Mouse (Mus musculus): ENCODE measurements around the gene Ifnk. TPM values are rescaled to one million over a fixed set of nuclear protein-coding genes. Genes with fewer than 3 reads are reported as not detected.

Gene Ifnk
- not detected in 2 replicates for polyA plus RNA-seq (2012; rRNA removed; ENCODE audit: low replicate concordance)

DNA sequence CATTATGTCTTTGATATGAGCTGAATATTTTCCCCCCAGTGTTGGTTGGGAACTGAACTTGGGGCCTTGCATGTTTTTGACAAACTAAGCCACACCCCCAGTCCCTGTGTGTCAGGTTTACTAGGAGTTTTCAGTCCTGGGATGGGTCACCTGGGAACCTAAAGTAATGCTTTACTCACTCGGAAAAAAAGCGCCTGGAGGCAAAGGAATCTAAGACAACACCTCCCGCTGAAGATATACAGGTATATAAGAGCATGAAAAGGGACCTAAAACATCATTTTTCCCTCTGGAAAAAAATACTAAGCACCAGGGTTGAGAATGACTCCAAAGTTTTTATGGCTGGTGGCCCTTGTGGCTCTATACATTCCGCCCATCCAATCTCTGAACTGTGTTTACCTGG, at the start of gene Ifnk:
Ifnk (plus strand) TSS at position 301 of the 400 bp plus-strand sequence.

DNA sequence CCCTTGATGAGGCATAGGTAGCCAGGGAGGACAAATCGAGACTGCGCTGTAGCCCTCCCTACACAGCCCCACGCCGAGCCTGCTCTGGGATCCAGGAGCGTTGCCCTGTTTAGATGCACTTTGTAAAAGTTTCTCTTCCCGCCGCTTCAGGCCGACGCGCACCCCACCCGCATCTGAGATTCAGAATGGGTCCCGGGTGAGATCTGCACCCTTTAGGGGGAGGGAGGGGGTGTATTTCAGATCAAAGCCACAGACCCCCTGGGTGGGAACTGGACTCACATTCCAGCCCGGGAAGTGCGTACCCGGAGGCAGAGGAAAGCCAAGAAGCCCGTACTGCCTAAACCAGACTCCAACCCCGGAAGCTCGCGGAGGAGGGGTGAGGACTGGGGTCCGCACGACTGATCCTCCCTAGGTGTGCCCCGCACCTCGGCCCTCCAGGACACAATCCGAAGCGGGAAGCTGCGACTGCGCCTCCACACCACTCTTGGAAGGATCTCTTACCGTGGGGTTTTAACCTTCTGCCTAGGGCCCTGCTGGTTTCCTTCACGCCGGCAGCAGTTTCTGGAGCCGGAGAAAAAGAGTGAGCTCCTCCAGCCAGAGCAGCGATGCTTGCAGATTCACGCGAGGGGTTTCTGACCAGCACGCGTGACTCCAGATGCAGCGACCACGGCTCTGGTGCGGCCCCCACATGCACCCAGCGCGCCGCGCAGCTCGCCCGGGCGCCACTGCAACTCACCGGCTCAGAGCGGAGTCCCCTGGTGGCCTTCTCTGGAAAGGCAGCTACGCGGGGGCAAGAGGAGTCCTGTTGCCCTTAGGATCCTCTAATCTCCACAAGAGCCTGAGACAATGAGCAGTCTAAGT, 5.1 kb downstream of the Ifnk start, which contains the start of gene Mob3b:
Mob3b (minus strand) TSS at position 734 of the 861 bp plus-strand sequence.

Other genes starting within 250 kb of the Ifnk start
- 4.3 and 8.3 TPM in 2 replicates for gene Mob3b, start 5.4 kb downstream of the Ifnk start, polyA plus RNA-seq (2012; rRNA removed; ENCODE audit: low replicate concordance)
- gene C9orf72, start 74.1 kb downstream of the Ifnk start, polyA plus RNA-seq (2012; rRNA removed; ENCODE audit: low replicate concordance): 0.92 and 1.0 TPM in 2 replicates